Mouse (Mus musculus) liver, embryonic 16.5 days (tissue): ENCODE results near the gene Pde6b. TPM values are rescaled to one million over a fixed set of nuclear protein-coding genes. Genes with fewer than 3 reads are reported as not detected.

Source experiments
- ATAC-seq: fragments of 200-750 bp; cut with Nextera tagmentation; 2 replicates; pipeline ENCODE4 v1.8.0; 2017; ENCODE audit warnings: low read depth, mild to moderate bottlenecking, moderate number of reproducible peaks, moderate library complexity
- H3K27ac ChIP-seq: fragments of 300-500 bp; sonication (generic); 2 replicates; pipeline ENCODE4 v1.5.1; 2014; ENCODE audit warnings: mild to moderate bottlenecking, low read length
- H3K27me3 ChIP-seq: fragments of 300-500 bp; sonication (generic); 2 replicates; pipeline ENCODE4 v1.6.1; 2014; ENCODE audit warnings: low read depth, low read length, mixed read lengths; ENCODE audit not compliant: control insufficient read depth, insufficient read depth
- H3K36me3 ChIP-seq: fragments of 300-500 bp; sonication (generic); 2 replicates; pipeline ENCODE4 v1.6.1; 2014; ENCODE audit warnings: mild to moderate bottlenecking; ENCODE audit not compliant: control insufficient read depth, insufficient read depth
- H3K4me1 ChIP-seq: fragments of 300-500 bp; sonication (generic); 2 replicates; pipeline ENCODE4 v1.6.1; 2014; ENCODE audit warnings: low read depth, low read length, mixed read lengths; ENCODE audit not compliant: control insufficient read depth
- H3K4me2 ChIP-seq: fragments of 300-500 bp; sonication (generic); 2 replicates; pipeline ENCODE4 v1.6.1; 2014; ENCODE audit warnings: low read depth, low read length, mixed read lengths
- H3K4me3 ChIP-seq: fragments of 300-500 bp; sonication (generic); 2 replicates; pipeline ENCODE4 v1.5.1; 2014; ENCODE audit warnings: low read depth, mild to moderate bottlenecking, low read length
- H3K9ac ChIP-seq: fragments of 300-500 bp; sonication (generic); 2 replicates; pipeline ENCODE4 v1.6.1; 2014; ENCODE audit warnings: low read depth, low read length
- H3K9me3 ChIP-seq: fragments of 300-500 bp; sonication (generic); replicated peaks from 2 replicates; pipeline ENCODE4 v1.6.1; 2016; ENCODE audit warnings: low read length; ENCODE audit not compliant: control insufficient read depth
- WGBS: fragments of 180-500 bp; shearing (Covaris S2); extraction: QIAGEN DNeasy Blood & Tissue Kit; methylation state at CpG from one replicate; pipeline ENCODE4 v1.1.7; 2014; ENCODE audit not compliant: insufficient replicate concordance; 5-methylcytosine and 5-hydroxymethylcytosine counted together
- polyA plus RNA-seq: library from polyadenylated mRNA; unstranded; fragments of >200 nt; fragmentation: Nextera tagmentation; extraction: Ambion mirVana; gene quantifications from 2 replicates; pipeline ENCODE4 v1.2.1, GENCODE M21; 2015

The Pde6b gene
- polyA plus RNA-seq, 1 experiment from 2014 or later, result not detected

DNA sequence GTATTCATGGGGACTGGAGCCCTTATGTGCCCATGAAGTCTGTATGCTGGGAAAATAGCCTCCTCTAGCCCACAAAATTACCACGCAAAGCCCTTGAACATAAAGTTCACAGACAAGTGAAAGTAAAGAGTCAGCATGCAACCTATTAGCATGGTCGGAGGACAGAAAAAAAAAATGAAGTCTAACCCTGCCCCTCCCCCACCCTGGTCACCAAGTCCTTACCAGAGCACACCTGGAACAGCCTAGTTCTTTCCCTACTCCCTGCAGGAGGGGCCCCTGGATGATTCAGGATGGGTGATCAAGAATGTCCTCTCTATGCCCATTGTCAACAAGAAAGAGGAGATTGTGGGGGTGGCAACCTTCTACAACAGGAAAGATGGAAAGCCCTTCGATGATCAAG is 34.5 kb downstream of the Pde6b start:
- Histone ChIP-seq H3K27ac (no peak overlapping the region), H3K4me3 (no peak overlapping the region), H3K4me1 (no peaks in the 10 kb centered on the region; the same call in 1 of the 2 replicates), H3K4me2 (no peak overlapping the region), H3K9me3 (no peaks in the 10 kb centered on the region), H3K36me3 (no peaks in the 10 kb centered on the region), H3K9ac (no peak overlapping the region), H3K27me3 (no peaks in the 10 kb centered on the region)
- ATAC-seq, result no peak
- 67% methylated on average over 3 of the region's 3 CpGs for WGBS

DNA sequence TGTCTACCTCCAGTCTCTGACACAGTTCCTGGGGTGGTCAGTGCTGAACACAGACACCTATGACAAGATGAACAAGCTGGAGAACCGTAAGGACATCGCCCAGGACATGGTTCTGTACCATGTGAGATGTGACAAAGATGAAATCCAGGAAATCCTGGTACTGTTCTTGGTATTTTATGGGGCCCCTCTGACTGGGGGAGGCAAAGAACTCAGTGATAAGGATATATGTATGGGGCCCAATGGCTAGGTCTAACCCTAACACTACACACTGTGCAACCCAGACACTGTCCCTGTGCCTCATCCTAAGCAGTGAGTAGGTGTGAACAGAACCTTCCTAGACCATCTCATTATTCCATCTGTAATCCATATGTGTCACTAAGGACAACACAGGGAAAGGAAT is 35.2 kb downstream of the Pde6b start:
- ATAC-seq, result no peak
- no peak overlapping the region for H3K27ac ChIP-seq
- no peak overlapping the region for H3K4me2 ChIP-seq
- no peak overlapping the region for H3K4me3 ChIP-seq
- no peaks in the 10 kb centered on the region for H3K36me3 ChIP-seq
- 52% methylated on average over 2 of the region's 2 CpGs for WGBS
- no peaks in the 10 kb centered on the region for H3K9me3 ChIP-seq
- no peaks in the 10 kb centered on the region for H3K27me3 ChIP-seq
- H3K9ac ChIP-seq, result no peak overlapping the region
- no peaks in the 10 kb centered on the region; the same call in 1 of the 2 replicates for H3K4me1 ChIP-seq

- Histone ChIP-seq H3K9ac (no peak overlapping the region), H3K4me1 (no peaks in the 10 kb centered on the region; the same call in none of the 2 replicates), H3K4me2 (no peak overlapping the region), H3K9me3 (no peaks in the 10 kb centered on the region), H3K27me3 (no peaks in the 10 kb centered on the region), H3K4me3 (no peak overlapping the region), H3K36me3 (peaks cover 7% of the 10 kb centered on the region; the same call in 1 of the 2 replicates), H3K27ac (no peak overlapping the region)
- WGBS, result 25% methylated on average over 1 of the region's 1 CpGs
- peak; percentile 51; the same call in 1 of the 2 replicates for ATAC-seq
Observed at GRCm38 (mm10) chr5:108427186-108427585, 39.0 kb downstream of the Pde6b start.

GRCm38 (mm10) chr5:108431196-108431595 is 43.0 kb downstream of the Pde6b start:
- H3K27ac ChIP-seq, result no peak overlapping the region
- no peak for ATAC-seq
- H3K4me2 ChIP-seq, result no peak overlapping the region
- H3K36me3 ChIP-seq, result peaks cover 7% of the 10 kb centered on the region; the same call in 1 of the 2 replicates
- no peak overlapping the region for H3K9ac ChIP-seq
- no peaks in the 10 kb centered on the region for H3K27me3 ChIP-seq
- 76% methylated on average over 6 of the region's 6 CpGs for WGBS
- no peaks in the 10 kb centered on the region for H3K9me3 ChIP-seq
- H3K4me1 ChIP-seq, result peaks cover 13% of the 10 kb centered on the region
- H3K4me3 ChIP-seq, result no peak overlapping the region

GRCm38 (mm10) chr5:108433804-108434587 is 45.8 kb downstream of the Pde6b start, which contains the start of gene Atp5k:
TSS of gene Atp5k (minus strand) at chr5:108434448.
- H3K27me3 ChIP-seq, result no peaks in the 10 kb centered on the region; the same call in 1 of the 2 replicates
- peak within 1 kb of the TSS; percentile 36; the same call in 1 of the 2 replicates for H3K27ac ChIP-seq
- H3K9me3 ChIP-seq, result no peaks in the 10 kb centered on the region
- peaks cover 13% of the 10 kb centered on the region for H3K4me1 ChIP-seq
- H3K9ac ChIP-seq, result peak within 1 kb of the TSS; percentile 70
- peak within 1 kb of the TSS; percentile 74 for H3K4me2 ChIP-seq
- WGBS, result under 1% methylated on average over 42 of the region's 42 CpGs
- H3K4me3 ChIP-seq, result peak within 1 kb of the TSS; percentile 73
- ATAC-seq, result peak; percentile 85
- peaks cover 7% of the 10 kb centered on the region; the same call in 1 of the 2 replicates for H3K36me3 ChIP-seq

- H3K9ac ChIP-seq, result no peak overlapping the region
- peaks cover 13% of the 10 kb centered on the region for H3K4me1 ChIP-seq
- H3K9me3 ChIP-seq, result no peaks in the 10 kb centered on the region
- H3K36me3 ChIP-seq, result peaks cover 5% of the 10 kb centered on the region; the same call in 1 of the 2 replicates
- H3K4me3 ChIP-seq, result no peak overlapping the region
- H3K27me3 ChIP-seq, result no peaks in the 10 kb centered on the region; the same call in 1 of the 2 replicates
- no peak overlapping the region for H3K27ac ChIP-seq
- 68% methylated on average over 2 of the region's 2 CpGs for WGBS
- no peak for ATAC-seq
- H3K4me2 ChIP-seq, result no peak overlapping the region
Observed at GRCm38 (mm10) chr5:108436101-108436500, 47.9 kb downstream of the Pde6b start.

DNA sequence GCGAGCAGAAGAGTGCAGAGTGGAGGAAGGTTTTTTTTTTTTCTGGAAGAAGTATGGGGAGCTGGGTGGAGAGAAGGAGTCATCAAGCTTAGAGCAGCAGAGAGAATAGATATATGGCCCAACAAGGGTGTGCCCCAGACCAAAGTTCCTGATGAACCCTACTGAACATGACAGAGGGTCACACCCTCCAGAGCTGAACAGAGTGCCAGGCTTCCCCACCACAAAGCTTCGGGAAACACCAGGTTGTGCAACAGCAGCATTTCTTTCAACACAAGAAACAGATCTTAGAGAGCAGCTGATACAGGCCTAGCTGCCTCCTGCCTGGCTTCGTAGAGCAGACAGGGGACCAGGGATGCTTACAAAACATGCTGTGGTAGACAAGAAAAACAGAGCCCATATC is 58.8 kb downstream of the Pde6b start:
- ATAC-seq, result 0 out of 2 replicates have a peak, but pooled peaks have one; percentile 20
- no peak overlapping the region for H3K4me2 ChIP-seq
- no peak overlapping the region for H3K9ac ChIP-seq
- H3K36me3 ChIP-seq, result no peaks in the 10 kb centered on the region
- no peaks in the 10 kb centered on the region for H3K9me3 ChIP-seq
- no peaks in the 10 kb centered on the region for H3K27me3 ChIP-seq
- no peak overlapping the region for H3K4me3 ChIP-seq
- H3K4me1 ChIP-seq, result peaks cover 14% of the 10 kb centered on the region
- H3K27ac ChIP-seq, result no peak overlapping the region
- 45% methylated on average over 3 of the region's 3 CpGs for WGBS

GRCm38 (mm10) chr5:108447857-108448256 is 59.7 kb downstream of the Pde6b start:
- 0 out of 2 replicates have a peak overlapping the region, but pooled peaks have one; percentile 70 for H3K4me2 ChIP-seq
- WGBS, result 65% methylated on average over 7 of the region's 7 CpGs
- H3K27ac ChIP-seq, result no peak overlapping the region
- no peak overlapping the region for H3K9ac ChIP-seq
- no peaks in the 10 kb centered on the region for H3K27me3 ChIP-seq
- ATAC-seq, result no peak
- H3K36me3 ChIP-seq, result no peaks in the 10 kb centered on the region
- H3K9me3 ChIP-seq, result no peaks in the 10 kb centered on the region
- H3K4me3 ChIP-seq, result no peak overlapping the region
- peaks cover 14% of the 10 kb centered on the region for H3K4me1 ChIP-seq
